Mouse (Mus musculus) layer of hippocampus, adult 2 months (tissue): ENCODE measurements around the gene Odf4. TPM values are rescaled to one million over a fixed set of nuclear protein-coding genes. Genes with fewer than 3 reads are reported as not detected.

ENCODE experiments used
- DNase-seq, 2 experiments: peaks; one replicate each; pipeline ENCODE4 v3.0.0; 2022; ENCODE audit warnings: low spot score in 2 of 2
- H3K27ac ChIP-seq: fragments of 200-600 bp; 2 replicates; pipeline ENCODE4 v1.8.1; 2022
- H3K4me3 ChIP-seq: fragments of 200-600 bp; 2 replicates; pipeline ENCODE4 v1.8.1; 2022; ENCODE audit warnings: mild to moderate bottlenecking
- CTCF ChIP-seq: fragments of 200-600 bp; conservative IDR thresholded peaks from 2 replicates; pipeline ENCODE4 v1.8.1; 2022; ENCODE audit warnings: antibody characterized with exemption, mild to moderate bottlenecking, moderate library complexity
- total RNA-seq, 2 experiments: library from RNA; stranded (reverse); gene quantifications; 2 replicates each; pipeline ENCODE4 v1.2.3; 2021

Gene Odf4
- total RNA-seq, 2 experiments from 2014 or later = not detected

DNA sequence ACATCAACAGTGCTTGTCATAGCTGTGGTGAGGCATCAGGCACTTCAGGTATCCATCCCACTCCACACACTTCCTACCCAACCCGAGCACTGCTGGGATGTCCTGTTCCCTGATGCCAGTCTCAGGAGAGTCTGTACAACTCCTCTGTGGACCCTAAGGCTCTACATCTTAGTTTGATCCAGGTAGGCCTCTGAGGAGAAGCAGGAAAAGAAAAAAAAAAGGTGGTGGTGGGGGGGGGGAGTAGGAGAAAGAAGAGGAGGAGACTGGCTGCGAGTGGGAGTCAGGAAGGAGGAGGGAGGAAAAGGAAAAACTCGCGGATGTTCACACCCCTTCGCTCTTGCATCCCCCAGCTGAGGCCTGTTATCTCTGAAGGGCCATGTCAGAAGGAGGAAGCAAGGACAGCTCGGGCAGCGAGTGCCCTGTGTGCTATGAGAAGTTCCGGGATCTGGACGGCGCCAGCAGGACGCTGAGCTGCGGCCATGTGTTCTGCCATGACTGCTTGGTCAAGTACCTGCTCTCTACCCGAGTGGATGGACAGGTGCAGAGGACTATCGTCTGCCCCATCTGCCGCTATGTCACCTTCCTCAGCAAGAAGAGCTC lies 34.5 kb downstream of the Odf4 start:
- no peak overlapping the region for H3K4me3 ChIP-seq
- no peak for TF ChIP-seq CTCF

DNA sequence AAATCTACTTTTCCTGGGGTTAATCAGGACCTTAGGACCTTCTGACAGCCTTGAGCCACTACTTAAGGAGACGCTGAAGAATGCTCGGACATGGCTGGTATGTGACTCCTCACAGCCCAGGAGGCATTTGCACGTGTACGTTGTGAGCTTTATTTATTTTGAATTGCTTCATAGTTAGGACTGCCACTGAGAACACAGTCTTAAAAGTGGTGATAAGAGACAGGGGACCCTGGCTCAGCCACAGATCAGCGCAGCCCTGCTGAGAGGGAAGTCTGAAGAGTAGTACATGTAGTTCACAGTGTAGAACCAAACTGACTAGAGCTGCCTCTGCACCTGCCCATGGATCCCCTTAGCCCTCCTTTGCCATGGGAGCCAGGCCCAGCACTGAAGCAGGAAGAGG lies 35.1 kb downstream of the Odf4 start:
- Histone ChIP-seq H3K4me3 (no peak overlapping the region), H3K27ac (no peak overlapping the region)
- DNase-seq = no peak
- no peak for TF ChIP-seq CTCF

More for the DNA sequence above, 34.5 kb downstream of the Odf4 start:
- no peak overlapping the region for H3K27ac ChIP-seq
- no peak for DNase-seq

DNA sequence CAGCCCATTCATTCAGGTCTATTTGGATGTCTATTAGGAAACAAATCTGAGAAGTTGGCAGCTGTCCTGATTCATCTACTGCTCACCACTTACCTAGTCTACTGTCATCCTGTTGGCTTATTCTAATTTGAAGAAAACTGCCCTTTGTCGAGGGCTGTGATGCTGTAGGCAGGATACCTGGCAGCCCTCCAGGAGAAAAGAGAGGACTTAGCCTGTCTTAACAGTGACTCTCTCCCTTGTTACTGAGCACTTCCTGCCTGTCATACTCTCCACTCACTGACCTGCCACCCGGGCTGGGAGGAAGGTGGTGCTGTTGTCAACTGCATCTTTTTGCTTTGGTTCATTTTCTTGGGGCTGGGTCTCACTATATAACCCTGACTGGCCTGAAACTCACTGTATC lies 36.3 kb downstream of the Odf4 start:
- Histone ChIP-seq H3K27ac (no peak overlapping the region), H3K4me3 (no peak overlapping the region)
- no peak for TF ChIP-seq CTCF
- DNase-seq = no peak

DNA sequence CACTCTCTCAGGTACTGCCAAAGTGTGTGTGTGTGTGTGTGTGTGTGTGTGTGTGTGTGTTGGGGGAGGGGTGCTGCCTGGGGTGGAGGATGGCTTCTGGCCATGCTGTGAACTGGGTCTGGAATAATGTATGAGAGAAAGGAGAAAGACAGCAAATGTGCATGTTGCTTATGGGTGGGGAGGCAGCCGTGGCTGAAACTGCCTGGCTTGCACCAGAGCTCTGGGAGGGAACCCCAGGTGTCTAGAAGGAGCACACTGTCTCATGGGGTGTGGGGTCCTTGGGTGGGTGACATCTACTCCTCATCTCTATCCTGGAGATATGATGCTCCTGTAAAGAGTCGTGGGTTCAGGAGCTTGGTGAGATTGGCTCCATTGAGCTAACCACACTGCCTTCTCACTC lies 38.2 kb downstream of the Odf4 start:
- H3K27ac ChIP-seq = no peak overlapping the region
- H3K4me3 ChIP-seq = no peak overlapping the region
- no peak for TF ChIP-seq CTCF
- no peak for DNase-seq

DNA sequence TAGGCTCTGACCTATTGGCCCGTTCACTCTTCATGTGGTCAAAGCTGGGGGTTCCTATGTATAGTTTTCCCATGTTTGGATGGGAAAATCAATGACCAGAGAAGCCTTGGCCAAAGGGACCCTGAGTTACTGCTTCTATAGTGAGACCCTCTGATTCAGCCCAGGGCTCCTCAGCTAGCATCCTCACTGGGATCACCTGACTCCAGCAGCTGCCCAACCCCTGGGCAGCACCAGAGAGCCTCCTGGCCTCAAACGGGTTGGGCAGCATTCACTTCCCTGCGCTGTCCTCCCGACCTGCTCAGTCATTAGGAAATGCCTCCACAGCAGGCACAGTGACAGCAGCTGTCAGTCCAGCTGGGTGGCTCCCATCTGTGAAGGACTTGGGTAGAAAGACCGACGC lies 38.6 kb downstream of the Odf4 start, which contains the start of gene Rnf222:
TSS of gene Rnf222 (plus strand) at position 301 of the 400 bp plus-strand sequence.
- H3K27ac ChIP-seq = no peak within 1 kb of the TSS
- no peak within 1 kb of the TSS for H3K4me3 ChIP-seq
- no peak for DNase-seq
- TF ChIP-seq CTCF = no peak

DNA sequence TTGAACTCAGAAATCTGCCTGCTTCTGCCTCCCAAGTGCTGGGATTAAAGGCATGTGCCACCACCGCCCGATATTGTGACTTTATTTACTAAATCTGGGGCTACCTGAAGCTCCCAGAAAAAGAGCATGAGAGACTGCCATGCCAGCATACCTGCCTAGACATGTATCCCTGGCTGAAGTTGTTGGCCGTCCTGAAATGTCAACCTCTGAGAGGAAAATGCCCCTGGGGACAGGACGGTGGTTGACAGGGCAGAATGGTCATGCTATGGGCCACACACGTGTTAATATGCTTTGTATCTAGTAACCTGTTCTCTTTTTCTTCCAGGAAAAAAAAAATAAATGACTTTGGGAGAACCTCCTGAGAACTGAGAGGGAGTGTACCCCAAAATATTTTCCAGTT lies 40.8 kb downstream of the Odf4 start:
- Histone ChIP-seq H3K4me3 (no peak overlapping the region), H3K27ac (no peak overlapping the region)
- TF ChIP-seq CTCF = no peak
- DNase-seq = no peak

DNA sequence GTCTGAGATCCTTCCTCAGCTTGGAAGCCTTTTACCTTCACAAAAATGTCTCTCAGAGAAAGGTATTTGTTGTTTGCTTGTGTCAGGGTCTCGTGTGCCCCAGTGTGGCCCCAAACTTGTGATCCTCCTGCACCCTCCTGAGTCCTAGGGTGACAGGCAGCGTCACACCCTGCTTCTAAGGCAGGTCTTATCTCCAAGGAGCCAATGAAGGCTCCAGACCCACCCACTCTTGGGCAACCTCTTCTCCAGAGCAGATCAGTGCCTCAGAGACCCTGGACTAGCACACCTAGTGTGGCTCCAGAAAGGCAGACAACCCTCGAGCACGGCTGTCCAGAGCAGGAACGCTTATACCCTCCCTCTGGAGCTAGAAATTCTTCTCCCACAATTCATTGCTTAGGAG lies 42.5 kb downstream of the Odf4 start:
- DNase-seq = no peak
- H3K27ac ChIP-seq = no peak overlapping the region
- no peak for TF ChIP-seq CTCF
- H3K4me3 ChIP-seq = no peak overlapping the region

DNA sequence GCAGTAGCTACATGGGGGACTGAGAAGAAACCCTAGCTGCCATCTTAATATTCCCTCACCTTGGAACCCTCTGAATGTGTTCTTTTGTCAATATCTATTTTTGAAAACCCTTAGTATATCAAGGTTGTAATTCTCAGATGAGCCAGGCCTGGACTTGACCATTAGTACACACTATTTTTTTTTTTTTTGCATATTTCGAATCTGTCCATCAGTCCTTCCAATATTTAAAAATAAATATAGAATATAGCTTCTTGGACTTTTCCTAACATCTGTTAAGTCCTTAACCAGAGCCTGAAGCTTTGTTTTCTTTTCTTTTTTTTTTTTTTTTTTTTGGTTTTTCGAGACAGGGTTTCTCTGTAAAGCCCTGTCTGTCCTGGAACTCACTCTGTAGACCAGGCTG lies 43.0 kb downstream of the Odf4 start:
- TF ChIP-seq CTCF = no peak
- Histone ChIP-seq H3K27ac (no peak overlapping the region), H3K4me3 (no peak overlapping the region)
- no peak for DNase-seq

DNA sequence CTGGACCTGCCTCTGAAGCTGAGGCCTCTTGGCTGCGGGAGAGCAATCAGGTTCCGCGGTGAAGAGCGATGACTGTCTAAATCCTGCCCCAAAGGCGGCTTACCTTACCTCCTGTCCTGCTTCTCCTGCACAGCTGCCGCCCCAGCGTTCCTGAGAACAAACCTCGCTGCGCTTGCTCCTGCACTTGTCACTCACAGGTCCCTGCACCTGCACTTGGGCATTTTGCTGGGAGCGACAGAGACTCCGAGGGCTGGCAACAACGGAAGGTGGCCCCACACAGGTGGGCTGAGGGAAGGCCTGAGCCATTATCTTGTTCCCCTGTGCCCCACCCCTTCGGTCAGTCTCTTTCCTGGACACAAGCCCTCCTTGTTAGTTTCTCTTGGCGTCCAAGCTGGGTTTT lies 44.8 kb downstream of the Odf4 start:
- TF ChIP-seq CTCF = no peak
- no peak overlapping the region for H3K4me3 ChIP-seq
- H3K27ac ChIP-seq = no peak overlapping the region
- no peak for DNase-seq

DNA sequence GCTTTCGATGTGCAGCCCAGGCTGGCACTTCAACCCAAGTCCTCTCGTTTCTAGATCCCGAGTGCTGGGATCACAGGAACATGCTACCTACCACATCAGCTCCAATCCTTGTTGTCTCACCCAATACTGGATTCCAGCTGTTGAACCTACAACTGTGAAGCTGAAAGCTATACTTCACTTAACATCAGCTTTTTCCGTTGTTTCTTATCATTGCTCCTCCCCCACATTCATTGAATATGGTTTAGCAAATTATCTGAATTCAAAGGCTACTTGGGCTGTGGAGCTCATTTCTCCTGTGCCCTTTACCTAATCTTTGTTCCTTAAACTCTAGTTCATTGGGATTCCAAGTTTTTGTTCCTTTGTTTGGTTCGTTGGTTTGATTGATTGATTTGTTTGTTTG lies 48.1 kb downstream of the Odf4 start:
- TF ChIP-seq CTCF = no peak
- Histone ChIP-seq H3K4me3 (no peak overlapping the region), H3K27ac (no peak overlapping the region)
- no peak for DNase-seq

DNA sequence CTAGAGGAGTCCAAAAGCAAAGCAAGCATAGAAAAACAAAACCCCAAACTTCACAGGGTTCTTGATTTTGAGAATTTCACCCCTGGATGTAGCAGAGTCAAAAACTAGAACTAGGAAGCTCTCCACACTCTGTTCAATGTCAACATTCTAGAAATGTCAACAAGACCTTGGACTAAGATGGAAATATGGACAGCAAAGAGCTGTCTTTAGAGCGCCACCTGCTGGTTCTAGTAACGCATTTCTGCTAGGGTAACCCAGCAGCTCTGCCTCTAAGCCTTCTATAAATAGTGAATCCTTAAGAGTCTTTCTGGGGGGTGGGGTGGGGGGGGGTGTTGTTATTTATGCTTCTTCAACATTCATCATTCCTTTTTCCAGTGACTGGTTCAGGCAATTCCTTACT lies 52.0 kb downstream of the Odf4 start:
- H3K27ac ChIP-seq = no peak overlapping the region
- TF ChIP-seq CTCF = peak; percentile 78
- peak in 1 of 2 experiments; percentile 65 for DNase-seq
- H3K4me3 ChIP-seq = no peak overlapping the region

Other genes starting within 250 kb of the Odf4 start
- 100 to 1,000 TPM; 139 to 147 TPM for gene Myh10, start 235.5 kb downstream of the Odf4 start, total RNA-seq
- 10 to 100 TPM; 81.1 to 96.3 TPM for gene Ndel1, start 55.2 kb downstream of the Odf4 start, total RNA-seq
- not detected for gene Rnf222, start 38.5 kb downstream of the Odf4 start, total RNA-seq
- 100 to 1,000 TPM; 766 to 781 TPM for gene Rpl26, start 25.5 kb downstream of the Odf4 start, total RNA-seq
- gene Arhgef15, start 30.4 kb upstream of the Odf4 start, total RNA-seq = 1 to 10 TPM; 9.5 to 9.7 TPM
- gene Slc25a35, start 41.0 kb upstream of the Odf4 start, total RNA-seq = 1 to 10 TPM; 5.8 to 6.2 TPM
- gene Rangrf, start 48.1 kb upstream of the Odf4 start, total RNA-seq = 10 to 100 TPM; 16.8 to 20.7 TPM
- gene Pfas, start 81.4 kb upstream of the Odf4 start, total RNA-seq = 10 to 100 TPM; 27.5 to 27.8 TPM
- gene Ctc1, start 88.8 kb upstream of the Odf4 start, total RNA-seq = 10 to 100 TPM; 40.3 to 43.1 TPM
- under 1 TPM; 0.54 to 0.79 TPM for gene Aurkb, start 118.6 kb upstream of the Odf4 start, total RNA-seq
- gene Borcs6, start 132.6 kb upstream of the Odf4 start, total RNA-seq = 10 to 100 TPM; 26.6 to 30.8 TPM
- 10 to 100 TPM; 20.3 to 21.6 TPM for gene Tmem107, start 143.7 kb upstream of the Odf4 start, total RNA-seq
- 1,000 to 10,000 TPM in 1 of 2 experiments, 100 to 1,000 TPM in 1; 988 to 1,016 TPM for gene Vamp2, start 161.4 kb upstream of the Odf4 start, total RNA-seq
- 10 to 100 TPM; 83.4 to 95.2 TPM for gene Per1, start 168.1 kb upstream of the Odf4 start, total RNA-seq
- gene Hes7, start 193.3 kb upstream of the Odf4 start, total RNA-seq = 1 to 10 TPM in 1 of 2 experiments, under 1 TPM in 1; 0.79 to 1.0 TPM
- gene 9130213A22Rik, start 195.5 kb upstream of the Odf4 start, total RNA-seq = 1 to 10 TPM; 1.4 to 1.5 TPM
- 10 to 100 TPM in 1 of 2 experiments, 1 to 10 TPM in 1; 7.8 to 11.1 TPM for gene Aloxe3, start 198.8 kb upstream of the Odf4 start, total RNA-seq
- gene Alox12b, start 229.9 kb upstream of the Odf4 start, total RNA-seq = 10 to 100 TPM in 1 of 2 experiments, 1 to 10 TPM in 1; 8.7 to 12.2 TPM